Mouse (Mus musculus): ENCODE measurements at regions not wholly inside any gene's neighbourhood (a gene's known extent, or its start where the extent isn't known, plus 50 kb on each side); places are given as distances from the start of the nearest gene placed in this dataset.

DNA sequence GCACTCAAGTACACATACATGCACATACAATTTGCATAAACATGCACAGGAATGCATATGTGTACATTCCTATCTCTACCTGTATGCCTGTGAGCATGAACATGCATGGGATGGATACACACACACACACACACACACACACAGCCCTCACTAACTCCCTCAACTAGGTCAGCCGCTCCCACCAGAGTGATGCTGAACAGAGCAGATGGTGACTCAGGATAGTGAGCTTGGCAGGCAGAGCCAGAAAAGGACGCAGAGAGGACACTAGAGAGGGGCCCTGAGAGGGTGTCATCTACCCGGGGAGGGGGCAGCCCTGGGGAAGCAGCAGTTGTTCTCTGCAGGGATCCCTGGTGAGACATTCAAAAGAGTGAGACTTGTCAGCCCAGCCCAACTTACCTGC lies 85.6 kb upstream of the Nectin1 start:
- no peak for DNase-seq
- Histone ChIP-seq H3K36me3 (ENCODE audit: insufficient read depth) (no peaks in the 10 kb centered on the region), H3K27me3 (ENCODE audit: insufficient read depth, low read length) (no peaks in the 10 kb centered on the region), H3K9me3 (ENCODE audit: low read length) (no peaks in the 10 kb centered on the region), H3K27ac (ENCODE audit: low read depth, low read length) (no peak overlapping the region), H3K9ac (no peak overlapping the region), H3K4me2 (ENCODE audit: low read depth) (no peak overlapping the region), H3K4me1 (ENCODE audit: insufficient read depth) (no peaks in the 10 kb centered on the region), H3K4me3 (ENCODE audit: low read depth, low read length) (no peak overlapping the region)
- no peak for TF ChIP-seq CTCF (IDR thresholded peaks at IDR 0.05; ENCODE audit: low read depth)
- WGBS: 68% methylated on average over 3 of the region's 3 CpGs
- no peak for ATAC-seq

DNA sequence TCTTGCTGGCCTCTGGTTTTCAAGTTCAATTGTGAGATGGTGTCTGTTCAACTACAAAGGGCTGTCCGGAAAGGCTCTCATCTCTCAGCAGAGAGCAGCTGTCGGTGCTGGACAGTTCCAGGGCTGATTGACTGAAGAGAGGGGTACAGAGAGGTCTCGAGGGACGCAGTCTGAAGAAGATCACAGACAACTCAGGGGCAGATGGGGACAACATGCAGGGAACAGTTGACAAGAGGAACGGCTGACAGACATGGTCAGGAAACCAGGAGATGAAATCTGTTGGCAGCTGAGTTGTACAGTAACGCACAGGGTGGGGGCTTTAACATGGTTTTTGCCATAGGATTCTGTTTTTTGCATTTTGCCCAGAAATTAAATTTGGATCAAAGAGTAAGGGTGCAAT lies 84.5 kb upstream of the Nectin1 start:
- 68% methylated on average over 6 of the region's 6 CpGs for WGBS
- H3K36me3 ChIP-seq (ENCODE audit: insufficient read depth): no peaks in the 10 kb centered on the region
- H3K9ac ChIP-seq: no peak overlapping the region
- no peak overlapping the region for H3K27ac ChIP-seq (ENCODE audit: low read depth, low read length)
- ATAC-seq: no peak
- no peaks in the 10 kb centered on the region for H3K4me1 ChIP-seq (ENCODE audit: insufficient read depth)
- no peak for TF ChIP-seq CTCF (IDR thresholded peaks at IDR 0.05; ENCODE audit: low read depth)
- H3K4me2 ChIP-seq (ENCODE audit: low read depth): no peak overlapping the region
- DNase-seq: no peak
- no peak overlapping the region for H3K4me3 ChIP-seq (ENCODE audit: low read depth, low read length)
- H3K9me3 ChIP-seq (ENCODE audit: low read length): no peaks in the 10 kb centered on the region
- H3K27me3 ChIP-seq (ENCODE audit: insufficient read depth, low read length): no peaks in the 10 kb centered on the region

DNA sequence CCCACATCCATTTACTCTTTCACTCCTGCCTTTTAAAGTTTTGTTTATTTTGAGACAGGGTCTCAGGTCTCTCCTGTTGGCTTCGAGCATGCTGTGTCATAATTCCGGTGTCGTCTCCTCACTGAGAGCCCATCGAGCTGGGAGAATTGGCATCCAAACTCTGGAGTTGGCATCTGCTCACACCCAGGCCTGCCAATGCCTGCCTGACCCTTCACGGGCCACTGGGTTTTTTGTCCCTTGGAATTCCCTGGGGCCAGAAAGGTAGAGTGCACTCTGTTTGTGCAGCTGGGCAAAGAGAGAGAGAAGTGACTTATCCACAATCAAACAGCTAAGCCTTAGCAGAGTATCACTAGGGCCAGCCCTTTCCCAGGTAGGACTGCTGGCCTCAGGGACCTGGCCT lies 83.6 kb upstream of the Nectin1 start:
- no peak for TF ChIP-seq CTCF (IDR thresholded peaks at IDR 0.05; ENCODE audit: low read depth)
- Histone ChIP-seq H3K4me2 (ENCODE audit: low read depth) (no peak overlapping the region), H3K36me3 (ENCODE audit: insufficient read depth) (no peaks in the 10 kb centered on the region), H3K4me1 (ENCODE audit: insufficient read depth) (no peaks in the 10 kb centered on the region), H3K27me3 (ENCODE audit: insufficient read depth, low read length) (no peaks in the 10 kb centered on the region), H3K27ac (ENCODE audit: low read depth, low read length) (no peak overlapping the region), H3K9ac (no peak overlapping the region), H3K9me3 (ENCODE audit: low read length) (no peaks in the 10 kb centered on the region), H3K4me3 (ENCODE audit: low read depth, low read length) (no peak overlapping the region)
- no peak for DNase-seq
- no peak for ATAC-seq
- 56% methylated on average over 5 of the region's 5 CpGs for WGBS

DNA sequence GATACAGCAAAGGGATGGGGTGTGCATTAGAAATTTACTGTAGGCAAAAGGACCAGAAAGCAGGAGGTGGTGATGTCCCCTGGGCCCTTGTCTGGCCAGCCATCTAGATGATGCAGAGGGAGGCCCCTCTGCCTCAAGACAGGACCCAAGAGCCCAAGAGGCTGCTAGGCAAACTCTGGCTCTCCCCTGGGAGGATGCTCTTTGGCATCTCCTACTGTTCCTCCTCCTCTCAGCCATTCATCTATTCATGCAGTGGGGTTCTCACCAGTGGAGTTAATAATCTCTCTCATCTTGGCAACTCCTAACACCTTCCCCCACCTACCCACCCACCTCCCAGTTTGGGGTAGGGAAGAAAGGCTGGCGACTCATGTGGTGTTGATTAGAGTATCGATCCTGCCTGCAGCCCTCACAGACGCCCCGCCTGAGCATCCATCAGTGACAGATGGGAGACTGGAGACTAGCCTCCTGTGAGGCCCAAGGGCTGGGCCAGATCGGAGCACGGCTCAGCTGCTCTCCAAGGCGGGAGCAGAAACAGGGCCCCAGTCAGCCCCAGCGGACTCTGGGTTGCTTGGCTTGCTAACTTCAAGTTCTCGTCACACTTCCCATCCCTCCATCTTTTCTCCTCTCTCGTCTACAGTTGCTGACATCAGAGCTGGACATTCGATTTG lies 82.8 kb upstream of the Nectin1 start:
- Histone ChIP-seq H3K36me3 (ENCODE audit: insufficient read depth) (no peaks in the 10 kb centered on the region), H3K4me2 (ENCODE audit: low read depth) (no peak overlapping the region), H3K9ac (no peak overlapping the region), H3K9me3 (ENCODE audit: low read length) (no peaks in the 10 kb centered on the region), H3K4me1 (ENCODE audit: insufficient read depth) (no peaks in the 10 kb centered on the region), H3K4me3 (ENCODE audit: low read depth, low read length) (no peak overlapping the region), H3K27me3 (ENCODE audit: insufficient read depth, low read length) (no peaks in the 10 kb centered on the region), H3K27ac (ENCODE audit: low read depth, low read length) (no peak overlapping the region)
- TF ChIP-seq CTCF (IDR thresholded peaks at IDR 0.05; ENCODE audit: low read depth): no peak
- DNase-seq (no peak), ATAC-seq (no peak)
- 57% methylated on average over 11 of the region's 11 CpGs for WGBS

DNA sequence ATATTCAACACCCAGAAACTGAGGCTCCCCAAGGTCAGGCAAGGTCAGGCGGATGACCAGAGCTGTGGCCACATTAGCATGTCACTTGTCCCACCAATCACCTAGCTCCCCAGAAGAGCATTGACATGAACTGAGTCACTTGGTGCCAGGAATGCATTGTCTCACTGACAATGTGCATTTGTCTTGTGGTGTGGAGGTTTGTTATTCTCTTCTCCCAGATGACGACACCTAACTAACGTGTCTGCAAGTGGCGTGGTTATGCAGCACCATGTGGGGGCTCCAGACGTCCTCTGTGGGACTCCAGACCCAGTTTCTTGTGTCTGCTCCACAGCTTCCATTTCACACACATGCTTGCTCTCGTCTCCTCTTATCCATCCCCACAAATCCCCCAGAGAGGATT lies 82.1 kb upstream of the Nectin1 start:
- no peaks in the 10 kb centered on the region for H3K4me1 ChIP-seq (ENCODE audit: insufficient read depth)
- ATAC-seq: no peak

DNA sequence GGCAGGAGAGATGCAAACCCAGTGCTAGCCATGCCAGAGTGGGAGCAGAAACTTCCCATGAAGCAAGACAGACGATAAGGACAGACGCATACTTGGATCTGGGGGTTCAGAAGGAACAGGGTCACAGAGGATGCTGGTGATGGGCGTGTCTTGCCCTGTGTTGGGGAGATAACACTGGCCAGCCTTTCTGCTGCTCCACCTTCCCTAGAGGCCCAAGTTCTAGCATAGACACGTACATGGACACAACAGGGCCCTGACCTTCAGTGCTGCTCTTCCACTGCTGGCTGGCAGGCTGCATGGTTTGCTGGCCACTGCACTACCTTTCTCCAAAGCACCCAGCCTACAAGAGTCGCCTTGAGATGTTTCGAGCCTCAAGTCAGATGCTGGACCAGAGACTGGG lies 76.4 kb upstream of the Nectin1 start:
- TF ChIP-seq CTCF (IDR thresholded peaks at IDR 0.05; ENCODE audit: low read depth): no peak
- Histone ChIP-seq H3K4me1 (ENCODE audit: insufficient read depth) (no peaks in the 10 kb centered on the region), H3K27ac (ENCODE audit: low read depth, low read length) (no peak overlapping the region), H3K9ac (no peak overlapping the region), H3K36me3 (ENCODE audit: insufficient read depth) (no peaks in the 10 kb centered on the region), H3K4me3 (ENCODE audit: low read depth, low read length) (no peak overlapping the region), H3K27me3 (ENCODE audit: insufficient read depth, low read length) (no peaks in the 10 kb centered on the region), H3K9me3 (ENCODE audit: low read length) (no peaks in the 10 kb centered on the region), H3K4me2 (ENCODE audit: low read depth) (no peak overlapping the region)
- no peak for DNase-seq
- no peak for ATAC-seq
- WGBS: 88% methylated on average over 6 of the region's 6 CpGs

More for the DNA sequence above, 82.1 kb upstream of the Nectin1 start:
- H3K9me3 ChIP-seq (ENCODE audit: low read length): no peaks in the 10 kb centered on the region
- no peaks in the 10 kb centered on the region for H3K36me3 ChIP-seq (ENCODE audit: insufficient read depth)
- TF ChIP-seq CTCF (IDR thresholded peaks at IDR 0.05; ENCODE audit: low read depth): no peak
- H3K27me3 ChIP-seq (ENCODE audit: insufficient read depth, low read length): no peaks in the 10 kb centered on the region
- WGBS: 71% methylated on average over 6 of the region's 6 CpGs
- no peak overlapping the region for H3K4me3 ChIP-seq (ENCODE audit: low read depth, low read length)
- no peak overlapping the region for H3K27ac ChIP-seq (ENCODE audit: low read depth, low read length)
- no peak for DNase-seq
- no peak overlapping the region for H3K9ac ChIP-seq
- H3K4me2 ChIP-seq (ENCODE audit: low read depth): no peak overlapping the region

DNA sequence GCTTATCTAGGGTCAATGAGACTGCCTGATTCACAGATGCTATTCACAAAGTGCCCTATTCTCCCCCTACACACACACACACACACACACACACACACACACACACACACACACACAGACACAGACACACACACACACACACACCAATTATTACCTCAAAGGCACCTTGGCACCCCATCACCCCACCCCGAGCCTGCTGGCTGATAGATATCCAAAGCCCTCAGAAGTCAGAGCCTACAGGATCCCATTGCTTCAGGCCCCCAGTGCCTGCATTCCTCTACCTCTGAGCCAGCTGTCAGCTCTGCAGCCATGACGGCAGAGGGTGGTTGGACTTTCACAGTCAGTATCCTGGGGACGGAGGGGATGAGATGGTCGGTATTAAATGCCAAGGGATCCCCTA lies 75.8 kb upstream of the Nectin1 start:
- H3K27me3 ChIP-seq (ENCODE audit: insufficient read depth, low read length): no peaks in the 10 kb centered on the region
- no peak for TF ChIP-seq CTCF (IDR thresholded peaks at IDR 0.05; ENCODE audit: low read depth)
- no peak overlapping the region for H3K4me2 ChIP-seq (ENCODE audit: low read depth)
- WGBS: 76% methylated on average over 4 of the region's 4 CpGs
- no peaks in the 10 kb centered on the region for H3K4me1 ChIP-seq (ENCODE audit: insufficient read depth)
- H3K9me3 ChIP-seq (ENCODE audit: low read length): no peaks in the 10 kb centered on the region
- no peak overlapping the region for H3K27ac ChIP-seq (ENCODE audit: low read depth, low read length)
- DNase-seq (no peak), ATAC-seq (no peak)
- no peak overlapping the region for H3K4me3 ChIP-seq (ENCODE audit: low read depth, low read length)
- no peak overlapping the region for H3K9ac ChIP-seq
- H3K36me3 ChIP-seq (ENCODE audit: insufficient read depth): no peaks in the 10 kb centered on the region
